Mouse (Mus musculus) cerebral cortex, adult 2 months (tissue): Measurements from ENCODE around the gene Ppfibp1.

Experiments used
- WGBS: fragments of 180-500 bp; shearing (Covaris S2); methylation state at CpG from one replicate; pipeline ENCODE4 v1.1.7; 2018; 5-methylcytosine and 5-hydroxymethylcytosine counted together

Gene Ppfibp1

DNA sequence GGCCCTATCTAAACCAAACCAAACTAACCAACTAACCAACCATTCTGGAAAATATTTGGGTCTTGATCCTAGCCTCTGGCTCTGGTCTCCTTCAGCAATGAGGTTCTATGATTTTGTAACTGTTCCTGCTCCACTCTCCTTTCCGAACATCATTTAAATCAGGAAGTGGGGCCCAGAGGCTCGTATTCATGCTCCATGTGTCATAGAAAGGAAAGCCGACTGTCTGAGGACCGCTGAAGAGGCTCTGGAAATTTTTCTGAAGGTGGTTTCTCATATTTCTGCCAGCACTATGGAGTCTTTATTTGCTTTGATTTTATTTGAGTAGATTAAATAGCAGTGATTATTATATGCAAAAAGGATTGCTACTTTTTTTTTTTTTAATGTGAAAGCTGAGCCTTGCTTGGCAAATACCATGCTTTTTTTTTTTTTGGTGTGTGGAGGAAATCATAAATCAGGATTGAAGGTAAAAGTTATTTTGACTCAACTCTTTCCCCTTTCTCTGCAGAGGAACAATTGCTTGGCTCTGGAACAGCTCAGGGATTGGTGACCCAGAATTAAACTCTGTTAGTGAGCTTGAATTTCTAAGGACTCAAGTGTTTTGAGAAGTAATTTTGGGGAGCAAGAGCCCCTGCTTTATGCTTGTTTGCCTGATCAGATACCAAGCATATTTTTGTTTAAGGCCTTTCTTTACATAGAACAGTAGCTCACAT lies 25.4 kb downstream of the Ppfibp1 start:
- WGBS, result 50% methylated on average over 4 of the region's 4 CpGs

DNA sequence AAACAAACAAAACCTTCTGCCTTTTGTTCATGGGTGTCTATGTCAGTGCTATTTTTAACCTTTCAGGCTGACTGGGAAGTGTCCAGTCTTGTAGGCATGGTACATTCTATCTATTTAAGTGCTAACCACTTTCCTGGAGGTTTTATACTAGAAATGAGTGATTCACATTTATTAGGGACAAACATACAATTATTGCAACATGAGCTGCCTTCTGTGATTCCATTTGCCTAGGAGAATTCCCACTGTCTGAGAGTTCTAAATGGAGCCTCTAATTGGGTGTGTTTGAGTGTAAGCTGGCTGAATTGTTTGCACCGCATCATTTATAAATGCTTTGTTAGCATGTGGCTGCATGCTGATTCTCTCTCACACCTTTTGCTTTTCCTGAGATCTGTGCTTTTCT lies 27.5 kb downstream of the Ppfibp1 start:
- WGBS, result 85% methylated on average over 1 of the region's 1 CpGs

GRCm38 (mm10) chr6:146917396-146917795 lies 29.1 kb downstream of the Ppfibp1 start:
- WGBS, result 83% methylated on average over 3 of the region's 3 CpGs

GRCm38 (mm10) chr6:146918341-146918740 lies 30.1 kb downstream of the Ppfibp1 start:
- WGBS, result 92% methylated on average over 6 of the region's 6 CpGs

DNA sequence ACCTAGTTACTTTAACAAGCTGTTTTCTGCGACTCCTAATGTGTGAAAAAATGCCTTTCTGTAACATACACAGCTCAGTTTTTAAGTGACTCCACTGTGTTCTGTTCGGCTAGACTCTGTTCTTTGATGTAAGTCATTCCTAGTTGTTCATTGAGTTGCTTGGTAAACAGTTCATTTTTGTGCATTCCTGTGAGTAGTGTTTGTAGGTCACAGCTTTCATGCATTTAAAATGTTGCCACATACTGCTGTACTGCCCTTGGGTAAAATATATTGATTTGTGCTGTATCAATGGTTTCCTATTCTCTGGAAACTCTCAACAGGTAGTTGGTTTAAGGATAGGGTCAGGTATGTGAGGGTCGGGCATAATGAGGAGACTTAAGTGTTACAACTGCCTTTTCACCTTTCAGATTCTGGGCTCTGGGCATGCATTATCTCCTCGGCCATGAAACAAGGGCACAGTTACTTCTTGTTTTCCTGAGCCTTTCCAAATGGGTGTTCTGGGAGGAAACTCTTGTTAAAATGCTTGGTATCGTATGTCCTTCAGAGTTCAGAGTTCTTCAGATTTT lies 38.2 kb downstream of the Ppfibp1 start:
- 70% methylated on average over 5 of the region's 5 CpGs for WGBS

DNA sequence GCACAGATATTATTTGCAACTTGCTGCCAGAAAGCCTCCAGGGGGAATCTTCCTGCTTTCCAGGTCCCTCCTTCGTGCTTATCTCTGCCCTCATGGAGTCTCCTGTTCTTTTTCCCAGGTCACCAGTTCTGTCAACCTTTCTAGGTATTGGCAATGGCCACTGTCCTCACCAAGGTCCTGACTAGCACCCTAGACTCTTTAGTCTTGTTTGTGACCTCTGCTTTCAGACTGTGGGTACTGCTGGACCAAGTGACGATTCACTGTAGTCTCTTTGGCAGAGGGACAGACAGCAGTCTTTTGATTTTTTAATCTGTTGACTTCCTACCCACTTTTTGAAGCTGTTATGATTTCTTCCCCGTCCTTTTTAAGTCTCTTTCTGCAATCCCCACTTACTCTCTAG lies 39.8 kb downstream of the Ppfibp1 start:
- WGBS, result 57% methylated on average over 3 of the region's 3 CpGs

DNA sequence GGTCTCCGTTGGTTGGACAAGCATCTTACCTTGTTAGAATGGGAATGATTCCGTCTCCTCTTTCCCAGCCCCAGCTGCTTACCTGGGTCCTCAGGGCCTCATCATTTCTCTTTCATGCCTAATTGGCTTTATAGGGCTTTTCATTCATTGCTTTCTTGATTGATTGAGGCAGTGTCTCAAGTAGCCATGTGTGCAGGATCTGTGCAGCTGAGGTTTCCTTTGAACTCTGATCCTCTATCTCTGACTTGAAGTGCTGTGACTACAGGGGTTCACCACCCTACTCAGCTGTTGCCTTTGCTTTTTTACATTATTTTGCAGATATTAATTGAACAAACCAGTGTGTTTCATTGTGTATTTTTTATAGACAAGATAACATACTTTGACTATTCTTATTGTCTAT lies 40.7 kb downstream of the Ppfibp1 start:
- WGBS, result 92% methylated on average over 2 of the region's 2 CpGs

DNA sequence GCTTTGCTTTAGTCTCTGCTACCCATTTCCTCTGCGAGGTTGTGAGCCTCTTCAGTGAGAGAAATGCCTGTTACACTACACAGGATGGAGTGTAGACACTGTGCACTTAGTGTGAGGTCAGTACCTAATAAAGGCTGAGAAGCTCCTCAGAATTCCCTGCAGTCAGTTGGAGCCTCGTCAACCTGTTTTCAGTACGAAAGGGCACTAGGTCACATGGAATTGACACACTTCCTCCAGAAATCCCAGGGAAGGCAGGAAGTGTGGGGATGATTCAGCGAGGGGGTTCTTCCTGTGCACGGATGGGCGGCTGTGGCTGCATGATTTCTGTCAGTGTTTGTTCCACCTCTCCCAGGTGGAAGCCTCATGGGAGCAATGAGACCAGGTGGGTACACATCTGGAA lies 44.8 kb downstream of the Ppfibp1 start:
- 58% methylated on average over 6 of the region's 6 CpGs for WGBS

DNA sequence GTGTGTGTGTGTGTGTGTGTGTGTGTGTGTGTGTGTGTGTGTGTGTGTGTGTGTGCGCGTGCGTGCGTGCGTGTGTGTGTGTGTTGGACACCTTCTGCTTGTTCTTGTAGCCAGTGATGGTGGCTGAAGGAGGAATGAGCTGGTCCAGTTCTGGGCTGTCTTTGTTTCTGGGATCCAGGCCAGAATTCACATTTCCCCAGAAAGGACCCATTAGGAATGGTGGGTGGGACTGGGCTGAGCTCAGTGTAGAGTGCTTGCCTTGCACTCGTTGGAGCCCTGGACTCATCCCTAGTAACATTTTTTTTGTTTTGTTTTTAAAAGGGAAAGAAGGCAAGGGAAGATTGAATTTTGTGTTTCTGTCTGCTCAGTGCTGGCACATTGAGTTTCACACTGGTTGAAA lies 47.7 kb downstream of the Ppfibp1 start:
- 68% methylated on average over 6 of the region's 6 CpGs for WGBS

- 83% methylated on average over 8 of the region's 8 CpGs for WGBS
These were observed 50.7 kb downstream of the Ppfibp1 start for GRCm38 (mm10) chr6:146939026-146939425.

DNA sequence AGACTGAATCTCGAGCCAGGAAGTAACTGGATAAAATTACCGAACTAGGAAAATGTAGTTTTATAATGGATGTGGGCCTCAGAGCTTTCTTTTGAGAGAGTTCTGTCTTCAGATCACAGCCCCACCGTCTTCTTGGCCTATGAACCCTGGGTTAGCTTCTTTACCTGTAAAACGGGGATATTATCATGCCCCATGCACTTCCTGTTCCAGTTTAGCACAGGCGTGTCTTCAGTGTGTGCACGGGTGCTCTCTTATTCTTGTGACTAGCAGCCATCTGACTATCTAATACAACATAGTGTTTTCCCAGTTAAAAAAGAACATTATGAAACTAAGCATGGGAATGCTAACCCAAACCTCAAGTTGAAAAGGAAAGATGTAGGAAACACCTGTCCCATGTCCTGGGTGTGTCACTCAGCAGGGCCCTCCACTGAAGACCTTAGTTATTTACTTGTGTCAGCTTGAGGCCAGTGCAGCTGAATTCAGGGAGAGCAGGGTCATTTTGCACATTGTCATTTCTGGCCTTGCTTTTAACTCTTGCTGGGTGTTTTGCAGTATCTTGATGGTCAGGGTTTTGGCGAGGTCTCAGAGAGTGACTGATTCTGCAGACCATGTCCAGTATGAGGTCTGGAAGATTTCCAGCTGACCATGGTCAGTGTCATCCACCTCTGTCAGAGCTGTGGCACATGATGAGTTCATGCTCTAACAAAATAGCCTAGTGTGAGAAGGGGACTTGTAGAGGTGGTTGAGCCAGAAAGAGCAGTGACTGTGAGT lies 53.4 kb downstream of the Ppfibp1 start:
- WGBS, result 63% methylated on average over 7 of the region's 7 CpGs

DNA sequence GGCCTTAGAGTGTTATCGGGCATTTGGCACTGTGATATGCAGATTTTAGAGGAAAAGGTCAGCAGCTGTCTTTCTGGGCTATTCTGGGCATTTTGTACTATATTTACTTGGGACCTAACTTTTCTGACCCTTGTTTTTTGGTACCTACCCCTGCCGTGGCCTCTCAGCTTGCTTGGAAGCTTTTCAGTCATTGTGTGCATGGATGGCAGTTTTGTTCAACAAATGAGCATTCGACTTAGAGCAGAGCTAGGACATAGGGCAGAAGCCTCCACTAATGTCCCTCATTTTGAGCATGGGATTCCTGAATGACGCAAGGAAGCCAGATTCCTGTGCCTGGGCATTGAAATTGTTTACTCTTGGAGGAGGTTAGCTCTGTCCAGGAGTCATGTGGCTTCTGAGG lies 56.5 kb downstream of the Ppfibp1 start:
- WGBS, result 66% methylated on average over 4 of the region's 4 CpGs

DNA sequence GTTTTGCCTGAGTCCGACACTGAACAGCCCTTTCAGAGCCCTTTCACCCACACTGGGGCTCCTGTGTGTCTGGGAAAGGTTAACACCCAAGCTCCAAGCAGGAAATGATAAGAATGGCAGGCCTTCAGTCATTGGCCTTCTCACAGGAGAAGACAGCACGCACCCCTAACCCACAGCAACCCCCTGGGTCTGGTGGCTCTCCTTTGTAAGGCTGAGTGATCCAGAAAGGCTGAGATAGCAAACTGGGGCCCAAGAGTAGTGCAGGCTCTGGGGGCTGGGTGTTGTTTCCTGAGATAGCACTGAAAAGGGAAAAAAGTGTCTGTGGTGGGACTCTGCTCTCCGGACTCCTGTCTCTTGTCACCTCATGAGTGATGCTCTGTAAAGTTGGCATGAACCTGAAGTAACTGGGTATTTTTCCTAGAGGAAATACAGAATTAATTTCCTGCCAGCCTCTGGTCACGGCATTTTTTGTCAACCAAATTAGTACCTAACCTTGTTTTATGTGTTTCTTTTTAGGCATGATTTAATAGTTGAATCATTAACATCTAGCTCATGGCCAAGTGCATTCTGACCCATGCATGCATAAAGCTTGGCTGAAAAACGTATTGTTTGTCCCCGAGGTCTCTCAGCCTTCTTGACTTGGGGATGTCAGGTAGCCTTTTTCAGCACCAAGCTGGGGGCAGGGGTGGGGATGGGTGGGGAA lies 58.2 kb downstream of the Ppfibp1 start:
- 80% methylated on average over 6 of the region's 6 CpGs for WGBS

DNA sequence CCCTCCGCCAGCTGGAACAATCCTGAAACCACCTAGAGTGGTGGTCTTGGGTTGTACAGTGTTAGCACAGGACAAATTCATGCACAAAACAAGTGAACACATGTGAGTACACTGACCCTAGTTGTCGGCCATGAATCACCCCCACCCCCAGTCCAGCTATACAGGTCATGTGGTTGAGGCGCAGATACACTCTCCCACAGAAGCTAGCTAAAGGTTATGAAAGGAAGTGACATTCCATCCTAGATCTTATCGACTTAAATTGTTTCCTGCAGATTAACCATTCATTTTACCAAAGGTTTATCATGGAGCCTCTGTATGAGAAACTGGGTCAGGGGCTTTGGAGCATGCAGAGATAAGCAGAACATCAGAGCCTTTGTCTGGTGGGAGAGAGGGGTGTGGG lies 58.9 kb downstream of the Ppfibp1 start:
- WGBS, result 77% methylated on average over 4 of the region's 4 CpGs

- 54% methylated on average over 10 of the region's 10 CpGs for WGBS
These were observed 61.6 kb downstream of the Ppfibp1 start for GRCm38 (mm10) chr6:146949682-146950453.

DNA sequence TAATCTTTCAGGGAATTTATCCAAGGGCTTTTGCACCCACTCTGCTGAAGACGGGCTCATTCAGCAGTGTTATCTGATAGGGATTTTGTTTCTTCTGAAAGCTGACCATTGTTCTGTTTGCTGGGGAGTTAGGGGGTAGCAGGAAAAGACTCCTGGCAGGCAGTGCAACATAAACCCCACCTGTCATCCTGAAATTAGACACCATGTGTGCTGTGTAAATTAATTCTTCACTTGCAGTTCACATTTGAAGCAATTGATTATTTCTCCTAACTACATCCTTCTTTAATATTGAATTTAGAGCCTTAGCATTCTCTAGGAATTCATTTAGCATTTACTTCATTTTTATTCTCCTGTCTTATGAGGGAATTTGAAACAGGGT lies 62.2 kb downstream of the Ppfibp1 start:
- WGBS, result 68% methylated on average over 1 of the region's 1 CpGs

GRCm38 (mm10) chr6:146954258-146954657 lies 66.0 kb downstream of the Ppfibp1 start, which contains the start of gene 1700034J05Rik:
Gene 1700034J05Rik (minus strand): TSS chr6:146954422.
- 80% methylated on average over 1 of the region's 1 CpGs for WGBS

- WGBS, result 46% methylated on average over 1 of the region's 1 CpGs
These were observed 67.2 kb downstream of the Ppfibp1 start for GRCm38 (mm10) chr6:146955475-146955874.

DNA sequence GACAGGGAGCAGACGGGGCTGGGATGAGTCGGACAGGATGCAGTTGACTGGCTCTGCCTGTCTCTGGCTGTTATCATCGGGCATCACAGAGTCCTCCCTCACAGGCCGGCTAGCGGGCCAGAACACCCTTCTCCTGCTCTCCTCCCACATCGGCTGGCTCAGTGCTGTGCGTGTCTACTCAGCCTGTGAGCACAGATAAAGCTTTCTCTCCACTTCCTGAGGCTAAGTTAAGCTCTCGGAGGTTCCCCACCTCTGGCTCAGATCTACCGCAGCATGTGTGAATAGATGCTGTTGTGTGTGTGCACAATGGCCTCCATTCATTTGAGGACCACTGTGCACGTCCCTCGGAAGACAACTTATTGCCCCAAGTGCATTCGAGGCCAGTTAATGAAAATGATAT lies 67.6 kb downstream of the Ppfibp1 start:
- 21% methylated on average over 12 of the region's 12 CpGs for WGBS

DNA sequence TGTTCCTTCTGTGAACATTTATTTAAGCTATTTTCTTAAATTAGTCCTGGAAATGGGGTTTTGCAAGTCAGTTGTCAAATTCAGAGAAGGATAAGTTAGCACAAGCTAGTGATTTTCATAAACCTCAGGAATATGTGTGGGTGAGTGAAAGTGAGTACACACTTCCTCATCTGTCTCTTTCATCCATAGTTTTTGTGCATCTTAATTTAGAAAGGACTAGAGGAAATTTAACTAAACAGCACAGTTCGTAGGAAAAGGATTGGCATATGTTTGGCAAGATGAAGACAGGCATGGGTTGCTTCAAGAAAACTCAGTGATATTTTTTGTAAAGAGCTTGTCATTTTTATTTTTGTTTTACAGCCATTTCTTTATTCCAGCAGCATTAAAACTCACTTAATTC lies 68.7 kb downstream of the Ppfibp1 start:
- WGBS, result 53% methylated on average over 1 of the region's 1 CpGs

DNA sequence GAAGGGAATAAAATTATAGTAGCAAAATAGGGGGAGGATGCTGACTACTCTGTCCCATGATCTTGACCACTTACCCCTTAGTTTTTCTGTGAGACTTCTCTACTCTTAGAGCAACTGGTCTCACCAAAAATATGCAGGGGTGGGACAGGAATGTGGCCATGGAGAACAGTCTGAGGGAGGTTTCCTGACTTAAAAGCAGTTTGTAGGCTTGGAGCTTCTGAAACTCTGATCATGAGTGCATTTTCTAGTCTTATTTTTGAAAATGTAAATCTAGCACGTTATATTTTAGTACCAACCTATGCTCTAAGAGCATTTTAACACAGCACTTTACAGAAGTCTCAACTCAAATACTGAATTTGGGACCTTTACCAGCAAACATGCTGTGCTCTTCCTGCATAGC lies 70.4 kb downstream of the Ppfibp1 start:
- WGBS, result 27% methylated on average over 1 of the region's 1 CpGs
